10 mouse cellular contexts compared by ENCODE assay signal in the genomic region with DNA sequence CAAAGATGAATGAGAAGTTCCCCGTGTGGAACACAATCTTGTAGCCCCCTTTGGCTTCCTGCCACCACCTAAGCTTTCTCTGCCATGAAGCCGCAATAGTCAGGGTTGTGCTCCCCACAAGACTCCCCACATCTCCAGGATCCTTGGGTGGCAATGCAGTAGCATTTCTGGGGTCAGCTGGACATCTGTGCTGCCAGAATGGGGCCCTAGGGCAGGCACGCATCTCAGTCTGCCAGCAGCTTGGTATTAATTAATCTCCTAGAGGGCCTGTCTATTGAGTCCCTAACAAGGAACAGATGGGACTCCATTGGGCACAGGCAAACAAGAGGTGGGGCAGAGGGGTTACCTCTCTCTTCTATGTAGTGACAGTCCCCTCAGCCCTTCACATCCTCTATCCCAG. TPM values are rescaled to one million over a fixed set of nuclear protein-coding genes. Genes with fewer than 3 reads are reported as not detected.
DNase-seq lines count a peak whose midpoint lies in the region; ATAC-seq and TF ChIP-seq lines count a peak whose summit lies in the region.
"Had no signal": no experiment of that assay in that cellular context is flagged by ENCODE, and none has a peak within 500 bp of the region (broad histone marks: within the 10 kb centered on the region; RNA-seq: fewer than 3 reads in every experiment).

No protein-coding gene starts in this region.

- no peaks in the 10 kb centered on the region for H3K9me3 ChIP-seq in heart, embryonic 11.5 days (replicated peaks; ENCODE audit: control insufficient read depth, low read length)

- 0 out of 2 replicates have a peak, but pooled peaks cover 3% of the 10 kb centered on the region for H3K36me3 ChIP-seq in heart, embryonic 11.5 days (ENCODE audit: control insufficient read depth, insufficient read depth, low read length)

- TF ChIP-seq CTCF in brain, embryonic 14.5 days (IDR thresholded peaks at IDR 0.05; ENCODE audit: borderline replicate concordance, extremely low read depth, insufficient read depth, insufficient read length) = no peak

- no peak for TF ChIP-seq POLR2A in brain, embryonic 14.5 days (IDR thresholded peaks at IDR 0.05; ENCODE audit: borderline replicate concordance, extremely low read depth, insufficient read depth, insufficient read length, poor library complexity, severe bottlenecking)

- H3K9ac ChIP-seq in heart, embryonic 11.5 days (ENCODE audit: low read depth, low read length) = no peak overlapping the region

- H3K4me1 ChIP-seq in heart, embryonic 11.5 days (ENCODE audit: control insufficient read depth, insufficient read depth, low read length) = peaks cover 78% of the 10 kb centered on the region

- intact Hi-C loops in heart, postnatal 14 days (cut with DNase I) = no loop called here

- ATAC-seq in heart, embryonic 11.5 days (replicated peaks; ENCODE audit: insufficient number of reproducible peaks, low FRiP score, low TSS enrichment) = no peak
- ATAC-seq in megakaryocyte progenitor cell, adult 5-6 weeks (replicated peaks; ENCODE audit: poor library complexity) = no peak
- ATAC-seq: activated CD4-positive, CD25-positive, alpha-beta regulatory T cell, adult 4 months had no signal

- no peak for DNase-seq in heart, postnatal 14 days
- peak; percentile 80 for DNase-seq in brain, embryonic 14.5 days (ENCODE audit: low read depth)
- peak; percentile 27 for DNase-seq in forelimb bud, embryonic 11.5 days (ENCODE audit: low read depth, low spot score)
- DNase-seq in kidney, postnatal 10 days = peak; percentile 32
- DNase-seq in frontal cortex, adult 2 months (ENCODE audit: extremely low spot score in 1 of 2, low spot score in 1 of 2) = no peak
- DNase-seq in layer of hippocampus, postnatal 36 days = no peak
- DNase-seq: cerebellum, postnatal 36 days had no signal

- WGBS in heart, embryonic 11.5 days (ENCODE audit: insufficient replicate concordance) = 42% methylated on average over 3 of the region's 3 CpGs

- H3K4me2 ChIP-seq in heart, embryonic 11.5 days = peak overlapping the region; percentile 93

- no peaks in the 10 kb centered on the region for H3K27me3 ChIP-seq in heart, embryonic 11.5 days (ENCODE audit: control insufficient read depth, insufficient read depth, low read length)

- no peak overlapping the region; the same call in 1 of the 2 replicates for H3K27ac ChIP-seq in heart, embryonic 11.5 days (ENCODE audit: low read depth, low read length)

- peak overlapping the region; percentile 22 for H3K4me3 ChIP-seq in heart, embryonic 11.5 days (ENCODE audit: low read depth, low read length)

RNA-seq across cellular contexts. Expression of a gene that starts 4.0 kb away (rescaled TPM):
- polyA plus RNA-seq in heart, embryonic 11.5 days (2014; fragmentation: Nextera tagmentation; extraction: Ambion mirVana) = 46.2 and 57.7 TPM in 2 replicates
- 10 to 100 TPM; 23.3 to 26.5 TPM for total RNA-seq in heart, postnatal 14 days (2021)
- 82.4 and 85.0 TPM in 2 replicates for polyA plus RNA-seq in brain, embryonic 14.5 days (2012; rRNA removed)
- 19.4 and 21.0 TPM in 2 replicates for polyA plus RNA-seq in frontal cortex, adult 2 months (2012; rRNA removed)
- total RNA-seq in megakaryocyte progenitor cell, adult 5-6 weeks (2015) = 0.49 TPM in 1 of 2 replicates, not detected in the other
- 0.14 and 0.37 TPM in 2 replicates for total RNA-seq in megakaryocyte progenitor cell, adult 5-6 weeks (2017)
- 10 to 100 TPM; 27.4 to 27.6 TPM for total RNA-seq in layer of hippocampus, postnatal 36 days (2021)

RNA-seq across cellular contexts. Expression of a gene that starts 14.9 kb away (rescaled TPM):
- polyA plus RNA-seq in heart, embryonic 11.5 days (2014; fragmentation: Nextera tagmentation; extraction: Ambion mirVana) = 141 and 143 TPM in 2 replicates
- total RNA-seq in heart, postnatal 14 days (2021) = 10 to 100 TPM; 65.4 to 65.8 TPM
- 98.3 and 144 TPM in 2 replicates for polyA plus RNA-seq in brain, embryonic 14.5 days (2012; rRNA removed)
- 99.6 and 111 TPM in 2 replicates for polyA plus RNA-seq in frontal cortex, adult 2 months (2012; rRNA removed)
- 64.3 and 66.4 TPM in 2 replicates for total RNA-seq in megakaryocyte progenitor cell, adult 5-6 weeks (2015)
- 55.2 and 65.0 TPM in 2 replicates for total RNA-seq in megakaryocyte progenitor cell, adult 5-6 weeks (2017)
- 10 to 100 TPM; 62.4 to 71.5 TPM for total RNA-seq in layer of hippocampus, postnatal 36 days (2021)

RNA-seq across cellular contexts. Expression of a gene that starts 34.0 kb away (rescaled TPM):
- polyA plus RNA-seq in heart, embryonic 11.5 days (2014; fragmentation: Nextera tagmentation; extraction: Ambion mirVana) = 97.0 and 97.5 TPM in 2 replicates
- total RNA-seq in heart, postnatal 14 days (2021) = 10 to 100 TPM; 76.8 to 92.4 TPM
- 81.3 and 82.0 TPM in 2 replicates for polyA plus RNA-seq in brain, embryonic 14.5 days (2012; rRNA removed)
- 40.5 and 44.8 TPM in 2 replicates for polyA plus RNA-seq in frontal cortex, adult 2 months (2012; rRNA removed)
- total RNA-seq in megakaryocyte progenitor cell, adult 5-6 weeks (2015) = 29.3 and 34.5 TPM in 2 replicates
- total RNA-seq in megakaryocyte progenitor cell, adult 5-6 weeks (2017) = 49.1 and 58.0 TPM in 2 replicates
- 10 to 100 TPM; 71.9 to 73.9 TPM for total RNA-seq in layer of hippocampus, postnatal 36 days (2021)

RNA-seq across cellular contexts. Expression of a gene that starts 34.0 kb away (rescaled TPM):
- 125 and 126 TPM in 2 replicates for polyA plus RNA-seq in heart, embryonic 11.5 days (2014; fragmentation: Nextera tagmentation; extraction: Ambion mirVana)
- 100 to 1,000 TPM; 400 to 427 TPM for total RNA-seq in heart, postnatal 14 days (2021)
- 60.1 and 62.3 TPM in 2 replicates for polyA plus RNA-seq in brain, embryonic 14.5 days (2012; rRNA removed)
- 94.0 and 109 TPM in 2 replicates for polyA plus RNA-seq in frontal cortex, adult 2 months (2012; rRNA removed)
- 30.4 and 36.1 TPM in 2 replicates for total RNA-seq in megakaryocyte progenitor cell, adult 5-6 weeks (2015)
- 54.2 and 57.8 TPM in 2 replicates for total RNA-seq in megakaryocyte progenitor cell, adult 5-6 weeks (2017)
- total RNA-seq in layer of hippocampus, postnatal 36 days (2021) = 10 to 100 TPM; 84.8 to 86.5 TPM

RNA-seq across cellular contexts. Expression of a gene that starts 45.7 kb away (rescaled TPM):
- 22.8 and 24.8 TPM in 2 replicates for polyA plus RNA-seq in heart, embryonic 11.5 days (2014; fragmentation: Nextera tagmentation; extraction: Ambion mirVana)
- total RNA-seq in heart, postnatal 14 days (2021) = 10 to 100 TPM; 10.8 to 10.9 TPM
- polyA plus RNA-seq in brain, embryonic 14.5 days (2012; rRNA removed) = 9.0 and 11.1 TPM in 2 replicates
- polyA plus RNA-seq in frontal cortex, adult 2 months (2012; rRNA removed) = 2.9 and 3.1 TPM in 2 replicates
- total RNA-seq in megakaryocyte progenitor cell, adult 5-6 weeks (2015) = 0.25 and 0.32 TPM in 2 replicates
- 1.2 and 1.3 TPM in 2 replicates for total RNA-seq in megakaryocyte progenitor cell, adult 5-6 weeks (2017)
- 1 to 10 TPM; 1.1 to 2.1 TPM for total RNA-seq in layer of hippocampus, postnatal 36 days (2021)

Comparison
In these comparisons a context has a peak if more than half of its experiments do, and no peak if none do; other contexts are left out.
1. DNase-seq: peak in brain, embryonic 14.5 days (single experiment), forelimb bud, embryonic 11.5 days (single experiment) and kidney, postnatal 10 days (single experiment); none in heart, postnatal 14 days (0 of 2), frontal cortex, adult 2 months (0 of 2) and layer of hippocampus, postnatal 36 days (0 of 2).
2. RNA of a gene that starts 4.0 kb away (total RNA-seq): 27.4 to 27.6 TPM in layer of hippocampus, postnatal 36 days and 23.3 to 26.5 TPM in heart, postnatal 14 days; 0.14 to 0.49 TPM in megakaryocyte progenitor cell, adult 5-6 weeks; every median in the first group is over 10 times any median in the second.